Comparison of ENCODE assay signal across 9 mouse cellular contexts in genomic region chr19:23478895-23479596, GRCm38 (mm10). TPM values are rescaled to one million over a fixed set of nuclear protein-coding genes. Genes with fewer than 3 reads are reported as not detected.
A peak's percentile ranks its signal among the peaks of the same experiment; 100 is the strongest.
DNase-seq lines count a peak whose midpoint lies in the region; ATAC-seq and TF ChIP-seq lines count a peak whose summit lies in the region.
"Had no signal": no experiment of that assay in that cellular context is flagged by ENCODE, and none has a peak within 500 bp of the region (broad histone marks: within the 10 kb centered on the region; RNA-seq: fewer than 3 reads in every experiment).

No protein-coding gene starts in this region.

- H3K9me3 ChIP-seq in kidney, embryonic 16.5 days (ENCODE audit: low read length), result no peaks in the 10 kb centered on the region
- H3K9me3 ChIP-seq in ES-Bruce4 (replicated peaks; ENCODE audit: control insufficient read depth, insufficient read depth, low read length, poor library complexity, severe bottlenecking), result no peaks in the 10 kb centered on the region
- no peaks in the 10 kb centered on the region for H3K9me3 ChIP-seq in lung, postnatal 0 days (ENCODE audit: low read length)
- H3K9me3 ChIP-seq: limb, embryonic 12.5 days had no signal

- no peak for TF ChIP-seq EP300 in ES-Bruce4 (IDR thresholded peaks at IDR 0.05; ENCODE audit: insufficient read depth, low read depth, low read length)
- no peak for TF ChIP-seq EP300 in lung, postnatal 0 days (IDR thresholded peaks at IDR 0.05)

- H3K4me3 ChIP-seq in kidney, embryonic 16.5 days (ENCODE audit: low read length), result no peak overlapping the region
- no peak overlapping the region for H3K4me3 ChIP-seq in ES-Bruce4 (ENCODE audit: low read depth, low read length)
- H3K4me3 ChIP-seq in bone marrow, adult 2 months (replicated peaks; ENCODE audit: control insufficient read depth, low read depth, low read length), result no peak overlapping the region
- H3K4me3 ChIP-seq in embryonic fibroblast, embryonic 13.5 days (ENCODE audit: insufficient read depth, low read length), result no peak overlapping the region
- no peak overlapping the region for H3K4me3 ChIP-seq in lung, postnatal 0 days (ENCODE audit: low read depth, low read length)
- H3K4me3 ChIP-seq: limb, embryonic 12.5 days had no signal

- 18% methylated on average over 8 of the region's 10 CpGs for WGBS in kidney, embryonic 16.5 days
- WGBS in bone marrow, adult 2 months, result 35% methylated on average over 10 of the region's 10 CpGs
- WGBS in lung, postnatal 0 days, result 8% methylated on average over 10 of the region's 10 CpGs

- TF ChIP-seq POLR2A in ES-Bruce4 (IDR thresholded peaks at IDR 0.05; ENCODE audit: insufficient read depth, low read length), result no peak
- TF ChIP-seq POLR2A in bone marrow, adult 2 months (IDR thresholded peaks at IDR 0.05; ENCODE audit: borderline replicate concordance, control insufficient read depth, low read depth, low read length), result no peak
- TF ChIP-seq POLR2A in embryonic fibroblast, embryonic 13.5 days (IDR thresholded peaks at IDR 0.05; ENCODE audit: low read depth, low read length), result no peak

- H3K9ac ChIP-seq in kidney, embryonic 16.5 days (replicated peaks; ENCODE audit: low read length), result no peak overlapping the region
- no peak overlapping the region for H3K9ac ChIP-seq in ES-Bruce4 (ENCODE audit: low read depth, poor library complexity, severe bottlenecking)
- H3K9ac ChIP-seq in lung, postnatal 0 days (replicated peaks; ENCODE audit: low read depth), result no peak overlapping the region
- H3K9ac ChIP-seq: limb, embryonic 12.5 days had no signal

- no peaks in the 10 kb centered on the region for H3K27me3 ChIP-seq in kidney, embryonic 16.5 days (ENCODE audit: insufficient read depth, low read length)
- H3K27me3 ChIP-seq in ES-Bruce4 (ENCODE audit: control insufficient read depth, insufficient read depth, low read length, poor library complexity, severe bottlenecking), result no peaks in the 10 kb centered on the region
- no peaks in the 10 kb centered on the region for H3K27me3 ChIP-seq in lung, postnatal 0 days (replicated peaks; ENCODE audit: insufficient read depth, low read length)
- H3K27me3 ChIP-seq: limb, embryonic 12.5 days had no signal

- ATAC-seq in kidney, embryonic 16.5 days (ENCODE audit: low FRiP score, low TSS enrichment), result no peak
- no peak for ATAC-seq in lung, postnatal 0 days

- H3K4me2 ChIP-seq in kidney, embryonic 16.5 days (replicated peaks; ENCODE audit: low read depth, low read length), result no peak overlapping the region
- H3K4me2 ChIP-seq in lung, postnatal 0 days (replicated peaks; ENCODE audit: low read depth, low read length), result no peak overlapping the region
- H3K4me2 ChIP-seq: limb, embryonic 12.5 days had no signal

- H3K4me1 ChIP-seq in kidney, embryonic 16.5 days (ENCODE audit: insufficient read depth, low read length), result no peaks in the 10 kb centered on the region
- peaks cover 5% of the 10 kb centered on the region for H3K4me1 ChIP-seq in ES-Bruce4 (ENCODE audit: control insufficient read depth, insufficient read depth, low read length)
- H3K4me1 ChIP-seq in bone marrow, adult 2 months (ENCODE audit: control insufficient read depth, insufficient read depth, low read length), result no peaks in the 10 kb centered on the region; the same call in 1 of the 2 replicates
- peaks cover 2% of the 10 kb centered on the region; the same call in 1 of the 2 replicates for H3K4me1 ChIP-seq in embryonic fibroblast, embryonic 13.5 days (ENCODE audit: control insufficient read depth, insufficient read depth, low read length)
- no peaks in the 10 kb centered on the region for H3K4me1 ChIP-seq in lung, postnatal 0 days (ENCODE audit: insufficient read depth, low read depth, low read length)

- no peaks in the 10 kb centered on the region for H3K36me3 ChIP-seq in kidney, embryonic 16.5 days (ENCODE audit: insufficient read depth, low read length)
- H3K36me3 ChIP-seq in ES-Bruce4 (ENCODE audit: control insufficient read depth, insufficient read depth, low read length, poor library complexity, severe bottlenecking), result no peaks in the 10 kb centered on the region
- H3K36me3 ChIP-seq in lung, postnatal 0 days (ENCODE audit: insufficient read depth, low read length), result no peaks in the 10 kb centered on the region
- H3K36me3 ChIP-seq: limb, embryonic 12.5 days had no signal

- TF ChIP-seq CTCF in ES-Bruce4 (IDR thresholded peaks at IDR 0.05; ENCODE audit: low read depth, low read length), result peak; percentile 64
- peak; percentile 22 for TF ChIP-seq CTCF in bone marrow, adult 2 months (IDR thresholded peaks at IDR 0.05; ENCODE audit: control insufficient read depth, insufficient read depth, low read length)
- peak; percentile 44; the same call in 1 of the 2 replicates for TF ChIP-seq CTCF in embryonic fibroblast, embryonic 13.5 days (IDR thresholded peaks at IDR 0.05; ENCODE audit: borderline replicate concordance, insufficient read depth, low read length)
- TF ChIP-seq CTCF in lung, postnatal 0 days (IDR thresholded peaks at IDR 0.05), result peak; percentile 60

- no peak overlapping the region for H3K27ac ChIP-seq in kidney, embryonic 16.5 days (ENCODE audit: low read length)
- no peak overlapping the region for H3K27ac ChIP-seq in ES-Bruce4 (ENCODE audit: insufficient read depth, low read length)
- H3K27ac ChIP-seq in bone marrow, adult 2 months (ENCODE audit: control insufficient read depth, insufficient read depth, low read depth, low read length, poor library complexity), result no peak overlapping the region
- H3K27ac ChIP-seq in embryonic fibroblast, embryonic 13.5 days (ENCODE audit: insufficient read depth, low read length), result no peak overlapping the region
- H3K27ac ChIP-seq in lung, postnatal 0 days (ENCODE audit: low read length), result 0 out of 2 replicates have a peak overlapping the region, but pooled peaks have one; percentile 9
- H3K27ac ChIP-seq: limb, embryonic 12.5 days had no signal

- peak; percentile 9 for DNase-seq in kidney, adult 9 months
- DNase-seq in lung, postnatal 0 days (ENCODE audit: low spot score), result peak; percentile 44
- DNase-seq in c-Kit-positive CD71-positive TER-119-positive erythroid progenitor cells, embryonic 14.5 days (ENCODE audit: low spot score), result no peak
- DNase-seq in spleen, postnatal 36 days (ENCODE audit: low spot score in 2 of 2), result no peak

RNA-seq across cellular contexts. Expression of gene Mamdc2, which starts 30.8 kb away (rescaled TPM):
- polyA plus RNA-seq in kidney, embryonic 16.5 days (2015; fragmentation: Nextera tagmentation; extraction: Ambion mirVana), result 1.4 and 1.5 TPM in 2 replicates
- polyA plus RNA-seq in ES-Bruce4 (2011; ENCODE audit: insufficient read depth, insufficient read length, low read depth, missing spikeins), result 0.25 and 0.29 TPM in 2 replicates
- 0.82 TPM in 1 of 2 replicates, not detected in the other for polyA plus RNA-seq in bone marrow, adult 2 months (2011; ENCODE audit: insufficient read depth, insufficient read length, low replicate concordance, missing spikeins)
- polyA plus RNA-seq in embryonic fibroblast, embryonic 13.5 days (2011; ENCODE audit: insufficient read length, low read depth, missing spikeins), result 19.3 and 21.7 TPM in 2 replicates
- 12.8 and 13.8 TPM in 2 replicates for polyA plus RNA-seq in lung, postnatal 0 days (2015; fragmentation: Nextera tagmentation; extraction: Ambion mirVana)

Comparison
In these comparisons a context has a peak if more than half of its experiments do, and no peak if none do; other contexts are left out.
1. DNase-seq: peak in kidney, adult 9 months (single experiment) and lung, postnatal 0 days (single experiment); none in c-Kit-positive CD71-positive TER-119-positive erythroid progenitor cells, embryonic 14.5 days (single experiment) and spleen, postnatal 36 days (0 of 2).
2. Peak in every context shown above with its lines, with median percentiles within 50 percentile points of each other: CTCF ChIP-seq.